Mouse (Mus musculus) forebrain, postnatal 0 days (tissue): Measurements from ENCODE around the gene Lmbrd2. TPM values are rescaled to one million over a fixed set of nuclear protein-coding genes. Genes with fewer than 3 reads are reported as not detected.

Experiments
- ATAC-seq: fragments of 200-750 bp; cut with Nextera tagmentation; 2 replicates; pipeline ENCODE4 v1.8.0; 2017; ENCODE audit warnings: mild to moderate bottlenecking, moderate library complexity
- DNase-seq: peaks from one replicate; pipeline ENCODE4 v3.0.0-alpha.2; 2015
- H3K27ac ChIP-seq: fragments of 300-500 bp; sonication (generic); 2 replicates; pipeline ENCODE4 v1.5.1; 2014; ENCODE audit warnings: low read depth, mild to moderate bottlenecking, antibody characterized with exemption, low read length, moderate library complexity, mixed read lengths
- H3K27me3 ChIP-seq: fragments of 300-500 bp; sonication (generic); 2 replicates; pipeline ENCODE4 v1.6.1; 2014; ENCODE audit warnings: mild to moderate bottlenecking, low read length, mixed read lengths; ENCODE audit not compliant: insufficient read depth
- H3K36me3 ChIP-seq: fragments of 300-500 bp; sonication (generic); 2 replicates; pipeline ENCODE4 v1.6.1; 2014; ENCODE audit warnings: mild to moderate bottlenecking, moderate library complexity; ENCODE audit not compliant: insufficient read depth
- H3K4me1 ChIP-seq: fragments of 300-500 bp; sonication (generic); 2 replicates; pipeline ENCODE4 v1.6.1; 2014; ENCODE audit warnings: antibody characterized with exemption; ENCODE audit not compliant: insufficient read depth
- H3K4me2 ChIP-seq: fragments of 300-500 bp; sonication (generic); 2 replicates; pipeline ENCODE4 v1.6.1; 2014; ENCODE audit warnings: low read depth, mild to moderate bottlenecking, moderate library complexity
- H3K4me3 ChIP-seq: fragments of 300-500 bp; sonication (generic); 2 replicates; pipeline ENCODE4 v1.5.1; 2014; ENCODE audit warnings: low read depth, low read length, mixed read lengths
- H3K9ac ChIP-seq: fragments of 300-500 bp; sonication (generic); 2 replicates; pipeline ENCODE4 v1.6.1; 2014; ENCODE audit warnings: mild to moderate bottlenecking
- H3K9me3 ChIP-seq: fragments of 300-500 bp; sonication (generic); 2 replicates; pipeline ENCODE4 v1.6.1; 2016; ENCODE audit warnings: low read length
- CTCF ChIP-seq: sonication (generic); IDR thresholded peaks from 2 replicates; pipeline ENCODE4 v1.5.1; 2016; ENCODE audit warnings: antibody characterized with exemption, control low read depth, low read depth
- WGBS: fragments of 180-500 bp; shearing (Covaris S2); extraction: QIAGEN DNeasy Blood & Tissue Kit; methylation state at CpG from one replicate; pipeline ENCODE4 v1.1.7; 2014; 5-methylcytosine and 5-hydroxymethylcytosine counted together
- polyA plus RNA-seq: library from polyadenylated mRNA; unstranded; fragments of >200 nt; fragmentation: Nextera tagmentation; extraction: Ambion mirVana; gene quantifications from 2 replicates; pipeline ENCODE4 v1.2.1, GENCODE M21; 2015
- total RNA-seq: library from RNA; depleted of rRNA; stranded (reverse); fragments of >200 nt; gene quantifications from 2 replicates; pipeline ENCODE4 v1.2.3, GENCODE M21; 2014

The Lmbrd2 gene
- total and polyA plus RNA-seq, 2 experiments from 2014 or later: 3.3 to 23.2 TPM

- Histone ChIP-seq H3K27me3 (no peaks in the 10 kb centered on the region), H3K36me3 (peaks cover 31% of the 10 kb centered on the region)
- 74% methylated on average over 13 of the region's 13 CpGs for WGBS
Observed at GRCm38 (mm10) chr15:9106303-9107074, 33.9 kb upstream of the Lmbrd2 start.

GRCm38 (mm10) chr15:9110526-9111347 is 29.6 kb upstream of the Lmbrd2 start:
- Histone ChIP-seq H3K4me1 (no peaks in the 10 kb centered on the region), H3K36me3 (peaks cover 35% of the 10 kb centered on the region), H3K27ac (no peak overlapping the region), H3K4me2 (no peak overlapping the region), H3K9me3 (no peaks in the 10 kb centered on the region), H3K27me3 (no peaks in the 10 kb centered on the region), H3K4me3 (no peak overlapping the region), H3K9ac (no peak overlapping the region)
- DNase-seq: no peak
- WGBS: 84% methylated on average over 6 of the region's 6 CpGs
- ATAC-seq: no peak
- no peak for TF ChIP-seq CTCF

More at GRCm38 (mm10) chr15:9106303-9107074, 33.9 kb upstream of the Lmbrd2 start:
- H3K9ac ChIP-seq: no peak overlapping the region
- no peak for ATAC-seq
- H3K4me3 ChIP-seq: no peak overlapping the region
- DNase-seq: no peak
- no peaks in the 10 kb centered on the region for H3K9me3 ChIP-seq
- no peaks in the 10 kb centered on the region for H3K4me1 ChIP-seq
- no peak for TF ChIP-seq CTCF
- H3K27ac ChIP-seq: no peak overlapping the region
- H3K4me2 ChIP-seq: no peak overlapping the region

- Histone ChIP-seq H3K27me3 (no peaks in the 10 kb centered on the region), H3K9ac (no peak overlapping the region), H3K4me1 (no peaks in the 10 kb centered on the region), H3K4me2 (no peak overlapping the region), H3K27ac (no peak overlapping the region), H3K36me3 (peaks cover 41% of the 10 kb centered on the region), H3K9me3 (no peaks in the 10 kb centered on the region), H3K4me3 (no peak overlapping the region)
- 85% methylated on average over 3 of the region's 3 CpGs for whole genome bisulfite sequencing
- ATAC-seq (no peak), DNase-seq (no peak)
- no peak for TF ChIP-seq CTCF
Observed at GRCm38 (mm10) chr15:9111648-9112047, 28.7 kb upstream of the Lmbrd2 start.

- no peaks in the 10 kb centered on the region for H3K27me3 ChIP-seq
- no peak for DNase-seq
Observed at GRCm38 (mm10) chr15:9113556-9113955, 26.8 kb upstream of the Lmbrd2 start.

GRCm38 (mm10) chr15:9114131-9114530 is 26.2 kb upstream of the Lmbrd2 start:
- H3K9me3 ChIP-seq: no peaks in the 10 kb centered on the region
- ATAC-seq: no peak
- TF ChIP-seq CTCF: no peak
- H3K9ac ChIP-seq: no peak overlapping the region
- DNase-seq: no peak
- H3K27me3 ChIP-seq: no peaks in the 10 kb centered on the region
- H3K4me3 ChIP-seq: no peak overlapping the region
- H3K4me2 ChIP-seq: no peak overlapping the region
- peaks cover 46% of the 10 kb centered on the region for H3K36me3 ChIP-seq
- 88% methylated on average over 4 of the region's 4 CpGs for WGBS
- no peaks in the 10 kb centered on the region for H3K4me1 ChIP-seq
- no peak overlapping the region for H3K27ac ChIP-seq

More at GRCm38 (mm10) chr15:9113556-9113955, 26.8 kb upstream of the Lmbrd2 start:
- TF ChIP-seq CTCF: no peak
- H3K36me3 ChIP-seq: peaks cover 41% of the 10 kb centered on the region
- H3K4me1 ChIP-seq: no peaks in the 10 kb centered on the region
- no peak overlapping the region for H3K27ac ChIP-seq
- H3K9me3 ChIP-seq: no peaks in the 10 kb centered on the region
- no peak overlapping the region for H3K9ac ChIP-seq
- no peak overlapping the region for H3K4me3 ChIP-seq
- H3K4me2 ChIP-seq: no peak overlapping the region
- no peak for ATAC-seq
- 75% methylated on average over 9 of the region's 9 CpGs for WGBS

GRCm38 (mm10) chr15:9114599-9114998 is 25.8 kb upstream of the Lmbrd2 start:
- no peak for TF ChIP-seq CTCF
- Histone ChIP-seq H3K9ac (no peak overlapping the region), H3K9me3 (no peaks in the 10 kb centered on the region), H3K4me2 (no peak overlapping the region), H3K36me3 (peaks cover 50% of the 10 kb centered on the region), H3K4me1 (no peaks in the 10 kb centered on the region), H3K27me3 (no peaks in the 10 kb centered on the region), H3K4me3 (no peak overlapping the region), H3K27ac (no peak overlapping the region)
- DNase-seq (no peak), ATAC-seq (no peak)
- 89% methylated on average over 5 of the region's 5 CpGs for WGBS

- H3K4me1 ChIP-seq: no peaks in the 10 kb centered on the region
- ATAC-seq (no peak), DNase-seq (no peak)
- no peaks in the 10 kb centered on the region for H3K9me3 ChIP-seq
- no peak for TF ChIP-seq CTCF
- H3K27ac ChIP-seq: no peak overlapping the region
- H3K4me3 ChIP-seq: no peak overlapping the region
- WGBS: 97% methylated on average over 4 of the region's 4 CpGs
- H3K27me3 ChIP-seq: no peaks in the 10 kb centered on the region
- H3K9ac ChIP-seq: no peak overlapping the region
- H3K36me3 ChIP-seq: peaks cover 40% of the 10 kb centered on the region
- no peak overlapping the region for H3K4me2 ChIP-seq
Observed at GRCm38 (mm10) chr15:9118852-9119251, 21.5 kb upstream of the Lmbrd2 start.
